Mouse (Mus musculus) megakaryocyte, embryonic 14.5 days (primary cell): ENCODE data around the gene Bloc1s1.

Experiments used
- FLI1 ChIP-seq: IDR thresholded peaks from 2 replicates; pipeline ENCODE4 v1.6.1; 2012; ENCODE audit warnings: low read length, inconsistent platforms, mixed read lengths
- GATA1 ChIP-seq: IDR thresholded peaks from 3 replicates; pipeline ENCODE4 v1.6.1; 2012; ENCODE audit warnings: mixed read lengths, low read length, inconsistent platforms, borderline replicate concordance

GRCm38 (mm10) chr10:128940475-128941061 is 16.7 kb upstream of the Bloc1s1 start:
- no peak for TF ChIP-seq FLI1
- no peak for TF ChIP-seq GATA1
